Mouse (Mus musculus) embryonic facial prominence, embryonic 11.5 days (tissue): Measurements from ENCODE around the gene Lrmda. TPM values are rescaled to one million over a fixed set of nuclear protein-coding genes. Genes with fewer than 3 reads are reported as not detected.

Experiments used
- ATAC-seq: fragments of 200-750 bp; cut with Nextera tagmentation; replicated peaks from 2 replicates; pipeline ENCODE4 v1.8.0; 2017; ENCODE audit warnings: low read depth; ENCODE audit not compliant: insufficient number of reproducible peaks, low FRiP score, low TSS enrichment
- DNase-seq: peaks from one replicate; pipeline ENCODE4 v3.0.0-alpha.2; 2015; ENCODE audit warnings: low spot score
- H3K27ac ChIP-seq: fragments of 300-500 bp; sonication (generic); replicated peaks from 2 replicates; pipeline ENCODE4 v1.5.1; 2014; ENCODE audit warnings: mild to moderate bottlenecking, low read depth, low read length, control low read depth
- H3K27me3 ChIP-seq: fragments of 300-500 bp; sonication (generic); 2 replicates; pipeline ENCODE4 v1.6.1; 2014; ENCODE audit warnings: mild to moderate bottlenecking, low read length, moderate library complexity, mixed read lengths; ENCODE audit not compliant: control insufficient read depth, insufficient read depth
- H3K36me3 ChIP-seq: fragments of 300-500 bp; sonication (generic); replicated peaks from 2 replicates; pipeline ENCODE4 v1.6.1; 2014; ENCODE audit warnings: low read depth, mild to moderate bottlenecking, low read length, moderate library complexity, mixed read lengths; ENCODE audit not compliant: control insufficient read depth, insufficient read depth
- H3K4me1 ChIP-seq: fragments of 300-500 bp; sonication (generic); 2 replicates; pipeline ENCODE4 v1.6.1; 2014; ENCODE audit warnings: low read length, mixed read lengths; ENCODE audit not compliant: control insufficient read depth, insufficient read depth
- H3K4me2 ChIP-seq: fragments of 300-500 bp; sonication (generic); 2 replicates; pipeline ENCODE4 v1.6.1; 2014; ENCODE audit warnings: low read depth, mild to moderate bottlenecking, control low read depth, low read length, moderate library complexity
- H3K4me3 ChIP-seq: fragments of 300-500 bp; sonication (generic); 2 replicates; pipeline ENCODE4 v1.5.1; 2014; ENCODE audit warnings: low read depth, low read length, control low read depth
- H3K9ac ChIP-seq: fragments of 300-500 bp; sonication (generic); replicated peaks from 2 replicates; pipeline ENCODE4 v1.6.1; 2014; ENCODE audit warnings: mild to moderate bottlenecking, control low read depth, low read length
- H3K9me3 ChIP-seq: fragments of 300-500 bp; sonication (generic); replicated peaks from 2 replicates; pipeline ENCODE4 v1.6.1; 2016; ENCODE audit warnings: mild to moderate bottlenecking, low read length, inconsistent platforms, mixed read lengths; ENCODE audit not compliant: control insufficient read depth
- WGBS: fragments of 180-500 bp; shearing (Covaris S2); extraction: QIAGEN DNeasy Blood & Tissue Kit; methylation state at CpG from one replicate; pipeline ENCODE4 v1.1.7; 2014; 5-methylcytosine and 5-hydroxymethylcytosine counted together
- polyA plus RNA-seq: library from polyadenylated mRNA; unstranded; fragments of >200 nt; fragmentation: Nextera tagmentation; extraction: Ambion mirVana; gene quantifications from 2 replicates; pipeline ENCODE4 v1.2.1, GENCODE M21; 2014

Lrmda gene
- polyA plus RNA-seq, 1 experiment from 2014 or later = 0.22 TPM

DNA sequence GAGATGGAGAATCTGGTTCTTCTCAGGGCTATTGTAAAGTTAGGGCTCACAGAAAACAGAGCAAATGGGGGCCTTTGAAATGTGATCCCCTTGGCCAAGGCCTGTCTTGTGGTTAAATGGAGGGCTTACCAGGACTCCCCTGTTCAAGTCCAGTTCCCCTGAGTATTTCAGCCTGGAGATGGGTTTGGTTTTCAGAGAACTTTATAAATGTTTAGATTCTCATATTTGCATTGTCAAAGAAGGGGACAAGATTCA is 490.9 kb downstream of the Lrmda start:
- Histone ChIP-seq H3K36me3 (no peaks in the 10 kb centered on the region), H3K27ac (no peak overlapping the region), H3K4me3 (no peak overlapping the region), H3K4me2 (no peak overlapping the region), H3K27me3 (no peaks in the 10 kb centered on the region), H3K9ac (no peak overlapping the region), H3K4me1 (no peaks in the 10 kb centered on the region), H3K9me3 (no peaks in the 10 kb centered on the region)
- ATAC-seq = no peak
- peak; percentile 31 for DNase-seq

DNA sequence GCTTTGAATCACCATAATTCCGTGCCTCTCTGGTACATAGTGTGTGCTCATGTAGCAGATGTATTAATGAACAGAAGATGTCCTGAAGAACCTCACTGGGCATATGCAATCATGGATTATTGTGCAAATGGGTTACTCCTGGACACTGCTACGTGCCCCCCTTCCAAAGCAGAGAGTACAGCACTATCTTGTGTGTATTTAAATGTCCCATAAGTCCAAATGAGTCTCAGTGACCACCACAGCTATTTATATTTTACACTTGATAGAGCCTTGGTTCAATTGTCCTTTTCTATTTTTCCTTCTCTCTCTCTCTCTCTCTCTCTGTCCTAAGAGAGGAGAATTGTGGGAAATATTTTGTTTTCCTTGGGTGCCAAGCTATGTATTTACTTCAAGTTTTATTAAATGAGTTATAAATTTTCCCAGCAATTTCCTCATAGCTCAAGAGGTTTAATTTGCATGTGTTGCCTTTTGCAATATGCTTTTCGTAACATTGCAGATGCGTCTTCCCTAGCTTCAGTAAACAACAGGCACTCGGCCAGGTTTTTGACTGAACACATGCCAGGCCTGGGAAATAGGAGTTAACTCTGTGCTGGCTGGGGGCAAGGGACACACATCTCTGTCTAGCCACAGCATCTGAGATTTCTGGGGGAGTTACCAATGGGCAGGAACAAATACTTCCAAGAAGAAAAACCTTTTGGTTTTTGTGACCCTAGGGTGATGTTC is 495.0 kb downstream of the Lrmda start:
- 77% methylated on average over 5 of the region's 5 CpGs for WGBS
- Histone ChIP-seq H3K4me1 (no peaks in the 10 kb centered on the region), H3K9me3 (no peaks in the 10 kb centered on the region), H3K36me3 (no peaks in the 10 kb centered on the region), H3K4me2 (no peak overlapping the region), H3K27ac (no peak overlapping the region), H3K4me3 (no peak overlapping the region), H3K9ac (no peak overlapping the region), H3K27me3 (no peaks in the 10 kb centered on the region)
- ATAC-seq = no peak
- no peak for DNase-seq

DNA sequence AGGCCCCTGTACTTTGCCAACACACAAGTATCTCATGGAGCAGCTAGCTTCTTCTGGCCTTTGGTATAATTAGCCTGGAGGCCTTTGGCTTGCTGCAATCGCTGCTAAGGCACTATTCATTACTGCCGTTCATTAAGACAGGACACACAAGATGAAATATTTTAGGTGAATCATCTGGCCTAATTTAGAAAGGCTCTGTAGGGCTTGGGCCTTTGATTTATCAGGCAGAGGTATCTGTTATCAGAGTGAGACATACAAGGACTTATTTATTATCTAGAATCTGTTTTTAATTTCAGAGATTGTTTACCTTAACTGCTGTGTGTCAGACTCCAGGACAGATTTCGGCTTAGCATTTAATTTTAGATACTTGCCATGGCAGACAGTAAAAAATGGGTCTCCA is 511.2 kb downstream of the Lrmda start:
- Histone ChIP-seq H3K9me3 (no peaks in the 10 kb centered on the region), H3K27me3 (no peaks in the 10 kb centered on the region), H3K9ac (no peak overlapping the region), H3K4me3 (no peak overlapping the region), H3K4me1 (no peaks in the 10 kb centered on the region), H3K27ac (no peak overlapping the region), H3K4me2 (no peak overlapping the region), H3K36me3 (no peaks in the 10 kb centered on the region)
- WGBS = 57% methylated on average over 3 of the region's 3 CpGs
- DNase-seq = no peak
- no peak for ATAC-seq

DNA sequence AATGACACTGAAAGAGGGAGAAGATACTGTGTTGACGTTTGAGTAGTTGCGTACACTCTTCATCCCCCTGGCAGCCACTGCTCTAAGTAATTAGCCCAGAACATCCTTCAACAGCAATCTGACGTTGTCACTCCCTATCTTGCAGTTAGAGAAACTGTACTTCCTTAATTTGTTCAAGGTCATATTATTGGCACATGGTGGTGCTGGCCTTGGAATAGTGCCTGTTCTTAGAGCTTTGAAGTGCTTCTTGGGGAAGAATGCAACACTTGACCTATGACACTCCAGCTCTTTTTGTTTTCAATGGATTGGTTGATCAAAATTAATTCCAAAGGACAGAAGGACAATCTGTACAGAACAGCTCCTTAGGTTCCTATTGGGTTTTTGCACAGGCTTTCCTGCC is 514.0 kb downstream of the Lrmda start:
- 71% methylated on average over 3 of the region's 3 CpGs for WGBS
- H3K4me3 ChIP-seq = no peak overlapping the region
- H3K27me3 ChIP-seq = no peaks in the 10 kb centered on the region
- H3K4me2 ChIP-seq = no peak overlapping the region
- H3K27ac ChIP-seq = no peak overlapping the region
- DNase-seq (no peak), ATAC-seq (no peak)
- no peak overlapping the region for H3K9ac ChIP-seq
- H3K36me3 ChIP-seq = no peaks in the 10 kb centered on the region
- no peaks in the 10 kb centered on the region for H3K4me1 ChIP-seq
- no peaks in the 10 kb centered on the region for H3K9me3 ChIP-seq

DNA sequence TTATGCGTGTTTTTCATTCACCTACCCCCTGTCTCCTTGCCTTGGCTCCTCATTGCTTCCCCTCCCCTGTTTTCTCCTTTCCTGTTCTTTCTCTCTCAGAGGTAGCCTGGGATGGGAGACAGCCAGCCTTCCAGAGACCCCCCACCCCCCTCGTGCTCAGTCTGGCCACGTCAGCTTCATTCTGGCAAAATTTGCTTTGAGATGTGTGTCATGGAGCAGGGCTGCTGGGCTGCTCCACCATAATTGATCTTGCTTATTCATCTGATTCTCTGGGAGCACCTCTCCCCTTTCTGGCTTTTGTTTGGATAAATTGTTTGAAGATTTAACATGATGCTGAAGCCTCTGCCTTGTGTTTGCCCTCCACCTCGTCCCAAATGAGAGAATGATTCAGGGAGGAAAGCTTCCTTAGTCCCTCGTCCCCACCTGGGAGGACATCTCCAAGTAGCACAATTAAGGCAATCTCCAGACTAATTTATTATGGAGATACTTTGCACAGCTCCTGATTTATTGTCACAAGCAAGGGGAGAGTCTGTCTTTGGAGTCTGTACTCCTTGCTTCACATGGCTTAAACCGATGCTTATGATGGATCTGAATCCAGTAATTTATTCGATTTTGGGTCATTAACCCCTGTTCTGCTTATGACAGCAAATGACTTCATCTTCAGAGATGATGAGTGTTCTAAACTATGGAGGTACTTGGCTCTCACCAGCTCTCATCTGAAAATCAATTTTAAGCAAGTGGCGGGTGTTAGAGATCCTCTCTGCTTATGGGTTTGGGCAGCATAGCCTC is 526.6 kb downstream of the Lrmda start:
- Histone ChIP-seq H3K27ac (no peak overlapping the region), H3K4me3 (no peak overlapping the region), H3K9ac (no peak overlapping the region), H3K4me1 (no peaks in the 10 kb centered on the region), H3K9me3 (no peaks in the 10 kb centered on the region), H3K36me3 (no peaks in the 10 kb centered on the region), H3K4me2 (no peak overlapping the region), H3K27me3 (no peaks in the 10 kb centered on the region)
- 53% methylated on average over 8 of the region's 8 CpGs for WGBS
- ATAC-seq (no peak; the same call in 1 of the 2 replicates), DNase-seq (peak; percentile 45)

DNA sequence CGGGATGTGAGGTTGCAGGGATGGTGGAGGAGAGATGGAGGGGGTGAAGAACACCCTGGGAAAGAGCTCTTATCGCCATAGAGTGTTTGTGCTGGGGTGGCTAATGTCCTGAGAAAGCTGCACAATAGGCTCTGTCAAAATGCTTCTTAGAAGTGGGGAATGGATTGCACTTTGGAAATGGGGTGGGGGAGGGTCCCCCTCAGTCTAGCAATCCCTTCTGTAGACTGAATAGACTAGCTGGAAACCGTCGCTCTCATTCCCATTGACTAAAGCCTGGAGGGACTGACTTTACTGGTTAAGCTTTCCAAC is 527.1 kb downstream of the Lrmda start:
- H3K27ac ChIP-seq = no peak overlapping the region
- no peaks in the 10 kb centered on the region for H3K4me1 ChIP-seq
- H3K9me3 ChIP-seq = no peaks in the 10 kb centered on the region
- H3K4me3 ChIP-seq = no peak overlapping the region
- WGBS = 68% methylated on average over 4 of the region's 4 CpGs
- no peak overlapping the region for H3K4me2 ChIP-seq
- DNase-seq (no peak), ATAC-seq (no peak)
- H3K9ac ChIP-seq = no peak overlapping the region
- H3K27me3 ChIP-seq = no peaks in the 10 kb centered on the region
- no peaks in the 10 kb centered on the region for H3K36me3 ChIP-seq

DNA sequence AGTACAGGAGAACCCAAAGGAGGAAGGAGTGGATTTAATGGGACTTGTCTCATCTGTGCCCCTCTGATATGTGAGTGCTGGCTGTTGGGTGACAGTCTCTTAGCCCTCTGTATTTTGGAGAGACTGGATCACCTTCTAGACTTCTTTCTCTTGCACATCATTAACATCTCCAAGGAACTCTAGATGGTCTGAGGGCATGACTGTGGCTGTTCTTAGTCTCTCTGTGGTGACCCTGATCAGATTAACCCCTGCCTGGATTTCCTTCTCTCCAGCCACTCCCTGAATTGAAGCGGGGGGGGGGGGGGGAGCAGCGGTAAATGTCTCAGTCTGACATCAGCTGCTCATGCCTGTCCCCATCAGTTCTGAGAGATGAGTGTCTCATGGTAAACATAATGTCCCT is 528.8 kb downstream of the Lrmda start:
- no peaks in the 10 kb centered on the region for H3K4me1 ChIP-seq
- H3K4me3 ChIP-seq = no peak overlapping the region
- no peaks in the 10 kb centered on the region for H3K27me3 ChIP-seq
- no peak for ATAC-seq
- no peaks in the 10 kb centered on the region for H3K36me3 ChIP-seq
- WGBS = 36% methylated on average over 2 of the region's 2 CpGs
- no peak overlapping the region for H3K4me2 ChIP-seq
- no peak for DNase-seq
- no peaks in the 10 kb centered on the region for H3K9me3 ChIP-seq
- no peak overlapping the region for H3K27ac ChIP-seq
- H3K9ac ChIP-seq = no peak overlapping the region

DNA sequence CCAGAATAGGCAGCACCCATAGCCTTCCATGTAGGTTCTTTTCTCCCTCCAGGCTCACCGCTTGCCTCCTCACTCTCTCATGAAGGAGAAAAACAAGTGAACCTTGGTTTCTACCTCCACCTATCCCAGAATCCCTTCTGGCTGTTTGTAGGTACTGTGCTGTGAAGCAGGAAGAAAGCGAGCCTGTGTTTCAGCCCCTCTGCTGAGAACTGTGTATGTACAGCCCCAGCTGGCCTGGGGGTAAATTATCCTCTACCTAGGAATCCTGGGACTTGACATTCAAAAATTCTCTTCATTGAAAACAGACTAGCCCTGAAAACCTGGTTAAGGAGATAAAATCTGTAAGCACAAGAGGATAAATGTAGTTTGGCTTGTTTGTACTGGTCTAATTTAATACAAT is 529.7 kb downstream of the Lrmda start:
- WGBS = 65% methylated on average over 2 of the region's 2 CpGs
- no peaks in the 10 kb centered on the region for H3K4me1 ChIP-seq
- ATAC-seq = 0 out of 2 replicates have a peak, but pooled peaks have one; percentile 50

More for the DNA sequence above, 529.7 kb downstream of the Lrmda start:
- peak; percentile 72 for DNase-seq
- Histone ChIP-seq H3K4me3 (no peak overlapping the region), H3K4me2 (no peak overlapping the region), H3K27ac (no peak overlapping the region), H3K36me3 (no peaks in the 10 kb centered on the region), H3K9ac (no peak overlapping the region), H3K9me3 (no peaks in the 10 kb centered on the region), H3K27me3 (no peaks in the 10 kb centered on the region)
